Mouse (Mus musculus) forebrain, embryonic 12.5 days (tissue): ENCODE measurements around the gene Qrich2. TPM values are rescaled to one million over a fixed set of nuclear protein-coding genes. Genes with fewer than 3 reads are reported as not detected.
"Not testable (repeated sequence)": the region's sequence is repeated elsewhere in the genome, so short reads cannot be mapped to it uniquely, and the experiment has no call there.

ENCODE experiments used
- ATAC-seq: fragments of 200-750 bp; cut with Nextera tagmentation; 2 replicates; pipeline ENCODE4 v1.8.0; 2017; ENCODE audit warnings: moderate TSS enrichment; ENCODE audit not compliant: low FRiP score
- H3K27ac ChIP-seq: fragments of 300-500 bp; sonication (generic); 2 replicates; pipeline ENCODE4 v1.5.1; 2016; ENCODE audit warnings: mild to moderate bottlenecking
- H3K27me3 ChIP-seq: fragments of 300-500 bp; sonication (generic); 2 replicates; pipeline ENCODE4 v1.6.1; 2016; ENCODE audit warnings: mild to moderate bottlenecking
- H3K36me3 ChIP-seq: fragments of 300-500 bp; sonication (generic); replicated peaks from 2 replicates; pipeline ENCODE4 v1.6.1; 2016; ENCODE audit warnings: mild to moderate bottlenecking
- H3K4me1 ChIP-seq: fragments of 300-500 bp; sonication (generic); 2 replicates; pipeline ENCODE4 v1.6.1; 2016
- H3K4me2 ChIP-seq: fragments of 300-500 bp; sonication (generic); 2 replicates; pipeline ENCODE4 v1.6.1; 2016; ENCODE audit warnings: mild to moderate bottlenecking, moderate library complexity
- H3K4me3 ChIP-seq: fragments of 300-500 bp; sonication (generic); replicated peaks from 2 replicates; pipeline ENCODE4 v1.5.1; 2016; ENCODE audit warnings: mild to moderate bottlenecking
- H3K9ac ChIP-seq: fragments of 300-500 bp; sonication (generic); 2 replicates; pipeline ENCODE4 v1.6.1; 2016; ENCODE audit warnings: mild to moderate bottlenecking
- H3K9me3 ChIP-seq: fragments of 300-500 bp; sonication (generic); 2 replicates; pipeline ENCODE4 v1.6.1; 2016
- WGBS: fragments of 180-500 bp; shearing (Covaris S2); methylation state at CpG from one replicate; pipeline ENCODE4 v1.1.7; 2016; 5-methylcytosine and 5-hydroxymethylcytosine counted together
- polyA plus RNA-seq: library from polyadenylated mRNA; unstranded; fragments of >200 nt; fragmentation: Nextera tagmentation; extraction: Ambion mirVana; gene quantifications from 2 replicates; pipeline ENCODE4 v1.2.1, GENCODE M21; 2016

The Qrich2 gene
- polyA plus RNA-seq, 1 experiment from 2014 or later = not detected

DNA sequence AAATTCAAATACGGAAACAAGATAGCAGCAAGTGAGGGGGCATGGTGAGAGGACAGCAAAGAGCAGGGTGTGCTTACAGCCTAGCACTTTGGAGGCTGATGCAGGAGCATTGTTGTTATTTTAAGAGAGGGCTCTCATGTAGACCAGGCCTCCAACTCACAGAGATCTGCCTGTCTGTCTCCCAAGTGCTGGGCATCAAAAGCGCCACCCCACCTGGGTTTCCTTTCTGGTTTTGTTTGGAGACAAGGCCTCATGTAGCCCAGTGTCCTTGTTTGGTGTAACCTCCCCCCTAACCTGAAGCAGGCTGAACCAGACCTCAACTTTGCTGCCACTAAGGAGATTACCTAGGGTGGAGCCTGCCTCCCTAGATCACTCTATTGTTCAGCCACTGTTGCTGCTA, 43.5 kb downstream of the Qrich2 start:
- WGBS = 67% methylated on average over 2 of the region's 2 CpGs
- peaks cover 8% of the 10 kb centered on the region; the same call in 1 of the 2 replicates for H3K4me1 ChIP-seq
- no peak overlapping the region for H3K4me2 ChIP-seq
- H3K4me3 ChIP-seq = no peak overlapping the region
- H3K9ac ChIP-seq = no peak overlapping the region
- no peak for ATAC-seq
- no peaks in the 10 kb centered on the region for H3K36me3 ChIP-seq
- H3K9me3 ChIP-seq = no peaks in the 10 kb centered on the region
- no peak overlapping the region for H3K27ac ChIP-seq
- H3K27me3 ChIP-seq = peaks cover 4% of the 10 kb centered on the region; the same call in 1 of the 2 replicates

DNA sequence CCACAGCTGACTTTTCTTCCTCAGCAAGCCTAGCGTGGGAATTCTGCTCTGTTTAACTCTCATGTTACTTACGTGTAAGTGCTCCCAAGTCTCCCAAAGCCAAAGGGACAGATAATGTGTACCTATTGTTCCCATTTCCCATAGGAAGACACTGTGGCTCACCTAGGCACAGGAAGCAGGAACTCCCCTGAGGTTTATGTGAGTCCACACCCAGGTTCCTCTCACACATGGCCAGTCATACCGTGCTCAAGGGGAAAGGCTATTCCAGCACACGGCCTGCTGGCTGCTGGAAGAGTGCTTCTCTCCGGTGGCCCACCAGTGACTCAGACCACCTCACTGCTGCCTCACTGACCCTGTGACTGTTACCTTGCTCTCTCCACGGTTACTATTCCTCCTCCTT, 44.9 kb downstream of the Qrich2 start:
- no peaks in the 10 kb centered on the region for H3K36me3 ChIP-seq
- peaks cover 8% of the 10 kb centered on the region; the same call in 1 of the 2 replicates for H3K4me1 ChIP-seq
- no peak overlapping the region for H3K4me3 ChIP-seq
- H3K27ac ChIP-seq = no peak overlapping the region
- no peak for ATAC-seq
- H3K27me3 ChIP-seq = peaks cover 4% of the 10 kb centered on the region; the same call in 1 of the 2 replicates
- WGBS = 81% methylated on average over 6 of the region's 6 CpGs
- no peaks in the 10 kb centered on the region for H3K9me3 ChIP-seq
- H3K9ac ChIP-seq = no peak overlapping the region
- no peak overlapping the region for H3K4me2 ChIP-seq

DNA sequence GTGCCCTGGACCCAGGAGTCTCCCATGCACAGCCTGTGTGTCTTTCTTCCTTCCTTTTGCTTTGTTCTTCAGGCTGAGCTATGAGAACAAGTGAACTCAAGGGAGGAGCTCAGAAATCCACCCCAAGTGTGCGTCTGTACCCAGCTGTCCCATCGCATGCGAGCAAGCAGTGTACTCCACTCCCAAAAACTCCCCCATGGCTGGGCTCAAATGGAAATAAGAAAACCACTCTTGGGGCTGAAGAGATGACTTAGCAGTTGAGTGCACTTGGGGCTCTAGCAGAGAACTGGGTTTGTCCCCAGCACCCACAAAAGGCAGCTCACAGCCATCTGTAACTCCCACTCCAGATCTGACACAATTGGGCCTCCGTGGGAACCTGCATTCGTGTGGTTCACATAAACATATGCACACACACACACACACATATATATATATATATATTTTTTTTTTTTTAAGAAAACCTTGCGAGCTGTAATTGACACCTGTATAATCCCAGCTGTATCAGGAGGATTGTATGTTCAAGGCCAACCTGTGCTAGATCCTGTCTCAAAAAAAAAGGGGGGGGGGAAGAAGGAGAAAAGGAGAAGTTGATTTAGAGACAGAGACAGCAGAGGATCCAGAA, 47.1 kb downstream of the Qrich2 start:
- 0 out of 2 replicates have a peak overlapping the region, but pooled peaks have one; percentile 42 for H3K27ac ChIP-seq

DNA sequence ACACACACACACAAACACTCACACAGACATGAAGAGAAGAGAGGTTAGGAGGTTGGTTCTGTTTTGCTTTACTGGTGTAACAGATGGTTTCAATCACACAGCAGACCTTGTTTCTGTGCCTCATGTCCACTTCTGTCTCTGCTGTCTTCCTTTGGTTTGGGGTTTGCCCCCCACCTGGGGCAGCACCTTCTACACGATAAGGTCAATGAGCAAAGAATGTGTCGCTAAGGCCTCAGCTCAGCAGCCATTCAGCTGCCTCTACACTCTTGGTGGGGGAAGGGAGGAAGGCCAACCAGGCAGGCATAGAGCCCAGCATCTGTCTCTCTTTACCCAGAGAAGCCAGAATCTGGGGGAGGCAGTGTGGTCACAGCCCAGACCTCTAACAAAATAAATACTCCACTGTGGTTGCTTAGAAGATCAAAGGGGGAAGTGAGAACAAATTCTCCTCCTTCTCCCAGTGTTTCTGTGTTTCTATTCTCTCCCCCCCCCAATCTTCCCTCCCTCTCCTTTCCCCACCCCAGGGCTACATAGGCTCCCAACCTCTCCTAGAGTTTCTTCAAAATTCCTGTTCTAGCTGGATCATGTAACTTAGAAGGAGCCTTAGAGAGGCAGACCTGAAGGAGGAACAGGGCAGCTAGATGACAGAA, 47.7 kb downstream of the Qrich2 start:
- peaks cover 17% of the 10 kb centered on the region for H3K27me3 ChIP-seq
- no peak for ATAC-seq
- H3K4me3 ChIP-seq = no peak overlapping the region
- H3K9me3 ChIP-seq = no peaks in the 10 kb centered on the region
- no peak overlapping the region for H3K4me2 ChIP-seq
- 21% methylated on average over 2 of the region's 2 CpGs for WGBS
- 0 out of 2 replicates have a peak overlapping the region, but pooled peaks have one; percentile 42 for H3K27ac ChIP-seq
- H3K4me1 ChIP-seq = peaks cover 12% of the 10 kb centered on the region
- H3K9ac ChIP-seq = no peak overlapping the region
- no peaks in the 10 kb centered on the region for H3K36me3 ChIP-seq

More for the DNA sequence above, 47.1 kb downstream of the Qrich2 start:
- Histone ChIP-seq H3K9ac (no peak overlapping the region), H3K4me2 (no peak overlapping the region), H3K4me1 (peaks cover 8% of the 10 kb centered on the region; the same call in 1 of the 2 replicates), H3K9me3 (no peaks in the 10 kb centered on the region), H3K4me3 (no peak overlapping the region), H3K27me3 (peaks cover 14% of the 10 kb centered on the region), H3K36me3 (no peaks in the 10 kb centered on the region)
- ATAC-seq = no peak
- WGBS = 87% methylated on average over 6 of the region's 6 CpGs

DNA sequence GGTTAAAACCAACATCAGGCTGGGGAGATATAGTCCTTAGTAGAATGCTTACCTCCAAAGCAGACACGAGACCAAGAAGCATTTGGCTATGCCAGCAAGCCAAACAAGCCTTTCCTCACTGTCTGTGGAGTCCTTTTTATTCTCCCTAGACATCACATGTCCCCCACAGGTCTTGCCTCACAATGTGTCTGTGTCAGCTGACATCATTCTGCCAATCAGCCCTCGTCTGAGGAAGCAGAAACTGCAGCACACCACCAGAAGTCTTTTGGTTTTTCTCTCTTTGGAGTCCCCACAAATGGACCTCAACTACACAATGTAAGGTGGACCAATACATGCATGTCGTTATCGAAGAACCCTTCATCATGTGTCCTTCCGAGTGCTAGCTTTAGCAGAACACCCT, 49.0 kb downstream of the Qrich2 start:
- Histone ChIP-seq H3K27ac (no peak overlapping the region), H3K4me3 (no peak overlapping the region), H3K4me2 (no peak overlapping the region), H3K36me3 (no peaks in the 10 kb centered on the region), H3K9me3 (no peaks in the 10 kb centered on the region), H3K27me3 (peaks cover 17% of the 10 kb centered on the region), H3K4me1 (peaks cover 17% of the 10 kb centered on the region), H3K9ac (no peak overlapping the region)
- ATAC-seq = no peak
- 80% methylated on average over 5 of the region's 5 CpGs for WGBS

DNA sequence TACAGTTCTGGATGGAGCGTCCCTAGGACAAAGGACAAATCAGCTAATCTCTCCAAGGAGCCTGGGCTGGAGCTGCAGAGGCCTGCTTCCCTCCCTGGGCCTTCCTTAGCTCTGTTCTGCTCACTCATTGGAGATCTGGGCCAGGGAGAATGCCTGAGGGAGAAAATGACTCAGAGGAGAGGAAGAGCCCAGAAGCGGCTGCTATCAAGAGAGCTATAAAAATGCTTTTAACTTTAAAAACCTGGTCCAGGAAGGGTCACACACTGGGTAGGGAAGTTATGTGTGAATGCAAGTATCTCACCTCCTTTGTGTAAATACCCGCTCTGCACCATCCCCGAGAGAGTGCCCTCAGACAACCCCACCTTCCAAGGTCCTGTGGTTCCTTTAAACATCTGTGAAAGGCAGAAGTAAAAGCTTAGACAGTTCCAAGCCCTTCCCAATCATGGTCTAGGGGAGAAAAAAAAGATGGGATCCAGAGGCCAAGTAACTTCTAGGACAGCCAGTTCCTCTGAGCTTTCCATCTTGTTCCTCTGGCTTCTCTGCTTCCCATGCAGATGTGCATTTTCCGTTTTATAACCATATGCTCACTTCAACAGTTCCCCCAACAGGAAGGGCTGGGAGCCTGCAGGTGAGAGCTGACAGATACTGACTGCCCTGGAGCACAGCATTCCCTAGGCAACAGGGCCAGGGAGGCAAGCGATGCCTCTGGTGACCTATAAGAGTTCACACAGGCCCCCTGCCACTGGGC, 49.7 kb downstream of the Qrich2 start:
- Histone ChIP-seq H3K9ac (no peak overlapping the region; the same call in 1 of the 2 replicates), H3K36me3 (no peaks in the 10 kb centered on the region), H3K9me3 (no peaks in the 10 kb centered on the region), H3K4me1 (peaks cover 24% of the 10 kb centered on the region), H3K4me2 (no peak overlapping the region), H3K27ac (no peak overlapping the region), H3K27me3 (peaks cover 17% of the 10 kb centered on the region), H3K4me3 (no peak overlapping the region)
- ATAC-seq = no peak
- 70% methylated on average over 6 of the region's 6 CpGs for WGBS

DNA sequence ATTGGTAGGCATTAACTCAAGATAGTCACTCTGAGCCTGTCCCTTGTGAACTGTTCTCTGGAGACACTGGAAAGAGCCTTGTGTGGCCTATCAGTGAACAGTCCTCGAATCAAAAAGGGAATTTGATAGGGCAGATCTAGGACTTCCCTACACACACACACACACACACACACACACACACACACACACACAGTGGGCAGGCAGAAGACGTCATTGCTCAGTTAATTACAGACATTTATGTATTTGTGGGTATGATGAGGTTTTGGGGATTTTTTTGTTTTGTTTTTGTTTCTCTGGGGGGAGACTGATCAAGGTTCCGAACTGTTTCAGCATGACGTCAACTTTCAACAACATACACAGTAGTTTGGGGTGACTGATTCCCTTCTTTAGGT, 52.4 kb downstream of the Qrich2 start:
- Histone ChIP-seq H3K4me3 (peak overlapping the region; percentile 83), H3K36me3 (no peaks in the 10 kb centered on the region), H3K27me3 (peaks cover 17% of the 10 kb centered on the region), H3K9ac (peak overlapping the region; percentile 97; the same call in 1 of the 2 replicates), H3K4me1 (peaks cover 31% of the 10 kb centered on the region), H3K9me3 (no peaks in the 10 kb centered on the region), H3K27ac (peak overlapping the region; percentile 87; the same call in 1 of the 2 replicates), H3K4me2 (peak overlapping the region; percentile 98)
- 84% methylated on average over 4 of the region's 4 CpGs for WGBS
- no peak; the same call in none of the 2 replicates for ATAC-seq

DNA sequence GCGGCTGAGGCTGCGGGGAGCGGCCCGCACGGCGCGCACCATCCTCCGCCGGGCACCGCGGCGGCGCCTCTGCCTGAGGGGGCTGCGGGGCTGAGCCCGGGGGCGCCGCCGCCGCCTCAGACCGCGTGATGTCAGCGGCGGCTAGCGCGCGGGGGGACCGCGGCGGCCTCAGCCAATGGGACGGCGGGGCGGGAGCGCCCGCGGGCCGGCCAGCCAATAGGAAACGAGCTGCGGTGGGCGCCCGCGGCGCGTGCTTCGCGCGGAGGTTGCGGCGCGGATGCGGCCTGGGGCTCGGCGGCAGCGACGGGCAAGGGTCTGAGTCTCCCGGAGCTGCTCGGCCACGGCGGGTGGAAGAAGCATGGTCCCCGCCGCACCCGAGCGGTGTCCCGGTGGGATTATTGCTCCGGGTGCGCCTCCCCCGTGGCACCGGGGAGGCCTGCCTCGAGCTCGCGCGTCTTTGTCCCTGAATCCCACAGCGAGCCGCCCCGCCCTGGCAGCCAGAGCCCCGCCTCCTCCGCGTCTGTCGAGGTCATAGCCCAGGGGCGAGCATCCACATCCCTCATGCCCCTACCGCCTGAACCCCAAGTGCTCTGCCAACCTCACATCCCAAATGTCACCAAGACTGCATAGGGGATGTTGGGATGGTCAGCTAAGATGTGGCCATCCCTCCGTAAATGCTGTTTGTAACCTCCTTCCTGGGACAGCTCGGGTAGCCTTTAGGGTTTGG, 53.0 kb downstream of the Qrich2 start, which contains the start of gene Rnf157:
Rnf157 (minus strand) TSS at position 129 of the 727 bp plus-strand sequence.
- Histone ChIP-seq H3K27me3 (peaks cover 14% of the 10 kb centered on the region), H3K4me1 (peaks cover 26% of the 10 kb centered on the region), H3K27ac (peak within 1 kb of the TSS; percentile 87), H3K4me3 (peak within 1 kb of the TSS; percentile 83), H3K36me3 (no peaks in the 10 kb centered on the region), H3K9ac (peak within 1 kb of the TSS; percentile 97), H3K9me3 (no peaks in the 10 kb centered on the region), H3K4me2 (peak within 1 kb of the TSS; percentile 98)
- 2% methylated on average over 59 of the region's 82 CpGs for WGBS
- peak; percentile 96 for ATAC-seq

DNA sequence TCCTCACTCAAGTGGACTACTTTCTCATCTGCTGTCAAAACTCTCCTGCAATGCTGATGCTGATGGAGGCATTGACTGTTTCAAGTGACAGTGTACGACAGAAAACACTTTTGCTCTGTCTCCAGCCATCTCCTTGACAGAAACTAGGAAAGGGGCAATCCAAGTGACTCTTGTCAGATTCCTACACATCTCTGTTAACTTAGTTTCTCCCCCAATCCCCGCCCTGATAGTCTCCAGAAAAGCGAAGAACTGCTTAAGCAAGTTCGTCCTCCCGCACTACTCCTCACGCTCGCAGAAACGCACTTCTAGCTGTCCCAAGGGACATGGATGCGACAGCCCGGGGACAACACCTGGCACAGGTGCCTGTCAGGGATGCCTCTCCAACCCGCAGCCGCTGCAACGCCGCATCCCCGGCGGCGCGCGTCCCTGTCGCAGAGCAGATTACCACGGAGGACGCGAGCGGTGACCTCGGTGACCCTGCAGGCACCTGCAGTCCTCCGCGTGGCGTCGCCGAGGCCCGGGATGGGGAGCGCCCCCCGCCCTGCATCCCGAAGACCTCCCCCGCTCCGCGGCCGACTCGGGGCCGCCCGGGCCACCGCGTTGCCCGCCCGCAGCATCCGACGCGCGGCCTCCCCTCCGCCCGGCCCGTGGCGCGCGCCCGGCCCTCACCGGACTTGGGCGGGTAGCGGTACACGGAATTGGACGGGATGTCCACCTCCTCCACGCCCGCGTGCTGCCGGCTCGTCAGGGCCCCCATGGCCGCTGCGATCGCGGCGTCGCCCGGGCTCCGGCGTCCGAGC, 53.8 kb downstream of the Qrich2 start:
- H3K27ac ChIP-seq = peak overlapping the region; percentile 87
- WGBS = under 1% methylated on average over 75 of the region's 76 CpGs
- no peaks in the 10 kb centered on the region for H3K36me3 ChIP-seq
- H3K27me3 ChIP-seq = peaks cover 13% of the 10 kb centered on the region
- ATAC-seq = peak; percentile 22; the same call in 1 of the 2 replicates
- H3K4me2 ChIP-seq = peak overlapping the region; percentile 98
- H3K4me3 ChIP-seq = peak overlapping the region; percentile 83
- peaks cover 26% of the 10 kb centered on the region for H3K4me1 ChIP-seq
- peak overlapping the region; percentile 97 for H3K9ac ChIP-seq
- no peaks in the 10 kb centered on the region for H3K9me3 ChIP-seq

DNA sequence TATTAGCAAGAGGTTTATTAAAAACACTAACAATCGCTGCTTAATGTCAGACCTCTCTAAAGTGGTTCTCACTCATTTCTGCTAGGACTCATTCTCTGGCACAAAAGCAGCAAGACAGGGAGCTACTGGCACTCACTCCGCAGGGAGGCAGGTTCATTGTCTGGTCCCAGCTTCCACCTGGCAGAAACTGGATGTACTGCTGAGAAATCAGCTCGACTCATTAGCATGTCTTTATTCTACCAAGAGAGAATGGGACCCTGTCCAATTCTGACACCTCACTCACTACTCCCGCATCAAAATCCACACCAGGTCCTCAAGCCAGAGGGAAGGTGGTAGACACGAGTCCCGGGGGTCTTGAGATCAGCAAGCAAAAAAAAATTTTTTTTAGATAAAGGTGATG, 54.5 kb downstream of the Qrich2 start:
- no peak for ATAC-seq
- peaks cover 26% of the 10 kb centered on the region for H3K4me1 ChIP-seq
- peak overlapping the region; percentile 97 for H3K9ac ChIP-seq
- WGBS = 4% methylated on average over 6 of the region's 6 CpGs
- peaks cover 13% of the 10 kb centered on the region for H3K27me3 ChIP-seq
- H3K36me3 ChIP-seq = no peaks in the 10 kb centered on the region
- H3K27ac ChIP-seq = peak overlapping the region; percentile 87; the same call in 1 of the 2 replicates
- peak overlapping the region; percentile 83 for H3K4me3 ChIP-seq
- no peaks in the 10 kb centered on the region for H3K9me3 ChIP-seq
- peak overlapping the region; percentile 98 for H3K4me2 ChIP-seq

DNA sequence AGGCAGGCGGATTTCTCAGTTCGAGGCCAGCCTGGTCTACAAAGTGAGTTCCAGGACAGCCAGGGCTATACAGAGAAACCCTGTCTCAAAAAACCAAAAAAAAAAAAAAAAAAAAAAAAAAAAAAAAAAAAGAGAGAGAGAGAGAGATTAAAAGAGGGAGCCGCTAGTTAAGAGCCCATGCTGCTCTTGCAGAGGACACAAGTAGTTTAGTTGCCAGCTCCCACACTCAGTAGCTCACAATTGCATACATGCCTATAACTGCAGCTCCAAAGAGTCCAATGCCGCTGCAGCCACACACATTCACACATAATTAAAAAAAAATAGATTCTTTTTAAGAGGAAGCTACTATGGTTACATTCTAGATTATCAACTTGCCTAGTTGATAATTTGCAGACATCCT, 55.6 kb downstream of the Qrich2 start:
- not testable (repeated sequence) for H3K9ac ChIP-seq, H3K4me2 ChIP-seq, H3K27ac ChIP-seq, H3K9me3 ChIP-seq, H3K4me3 ChIP-seq, ATAC-seq, H3K36me3 ChIP-seq
- Histone ChIP-seq H3K27me3 (peaks cover 13% of the 10 kb centered on the region), H3K4me1 (peaks cover 26% of the 10 kb centered on the region)
- 77% methylated on average over 4 of the region's 4 CpGs for WGBS
